ENCODE assay signal across 16 mouse cellular contexts in the genomic region with DNA sequence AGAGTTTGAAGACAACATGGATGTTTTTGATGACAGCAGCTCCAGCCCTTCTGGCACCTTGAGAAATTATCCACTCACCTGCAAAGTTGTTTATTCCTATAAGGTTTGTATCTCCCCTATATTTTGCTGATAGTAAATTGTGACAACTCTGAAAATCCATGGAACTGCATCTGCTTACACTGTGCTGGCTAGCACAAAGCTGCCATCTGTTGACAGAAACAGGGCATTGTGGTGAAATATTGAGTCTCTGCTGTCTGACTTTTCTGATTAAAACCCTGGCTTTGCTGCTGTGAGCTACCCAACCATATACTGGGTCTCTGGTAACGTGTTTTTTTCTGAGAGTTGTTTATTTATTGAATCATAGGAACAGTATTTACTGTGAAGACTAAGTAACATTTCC. TPM values are rescaled to one million over a fixed set of nuclear protein-coding genes. Genes with fewer than 3 reads are reported as not detected.
DNase-seq lines count a peak whose midpoint lies in the region; ATAC-seq and TF ChIP-seq lines count a peak whose summit lies in the region.
"Had no signal": no experiment of that assay in that cellular context is flagged by ENCODE, and none has a peak within 500 bp of the region (broad histone marks: within the 10 kb centered on the region; RNA-seq: fewer than 3 reads in every experiment).

No protein-coding gene starts in this region.

- no peak overlapping the region for H3K4me2 ChIP-seq in liver, embryonic 14.5 days (ENCODE audit: low read depth)
- no peak overlapping the region for H3K4me2 ChIP-seq in liver, embryonic 12.5 days
- no peak overlapping the region for H3K4me2 ChIP-seq in CH12.LX (ENCODE audit: insufficient read depth, low read depth, poor library complexity, severe bottlenecking)
- H3K4me2 ChIP-seq: embryonic facial prominence, embryonic 12.5 days; hindbrain, embryonic 12.5 days; midbrain, embryonic 12.5 days had no signal

- in situ Hi-C loops in CH12.LX (cut with MboI; ENCODE audit: low pct_ligation_motif_present, low pct_unique_long_range_greater_than_20kb, low sequenced_read_pairs) = no loop called here

- H3K27ac ChIP-seq in heart, adult 2 months = no peak overlapping the region
- H3K27ac ChIP-seq in liver, embryonic 14.5 days = no peak overlapping the region
- no peak overlapping the region for H3K27ac ChIP-seq in liver, embryonic 12.5 days
- H3K27ac ChIP-seq in CH12.LX (ENCODE audit: insufficient read depth, low read depth) = no peak overlapping the region
- H3K27ac ChIP-seq: embryonic facial prominence, embryonic 12.5 days; hindbrain, embryonic 12.5 days; midbrain, embryonic 12.5 days had no signal

- 70% methylated on average over 1 of the region's 1 CpGs for WGBS in heart, adult 2 months
- 45% methylated on average over 1 of the region's 1 CpGs for WGBS in liver, embryonic 14.5 days (ENCODE audit: insufficient replicate concordance)
- WGBS in liver, embryonic 12.5 days (ENCODE audit: insufficient replicate concordance) = 64% methylated on average over 1 of the region's 1 CpGs

- no peak for TF ChIP-seq POLR2A in heart, adult 2 months (IDR thresholded peaks at IDR 0.05; ENCODE audit: insufficient read depth, low read depth, low read length)
- TF ChIP-seq POLR2A in CH12.LX (IDR thresholded peaks at IDR 0.05; ENCODE audit: low read depth, low read length) = no peak

- dilution Hi-C loops in CH12.LX (cut with MboI; ENCODE audit: extremely low pct_ligation_motif_present, extremely low pct_unique_long_range_greater_than_20kb, low sequenced_read_pairs) = no loop called here

- no peak overlapping the region for H3K4me3 ChIP-seq in heart, adult 2 months
- H3K4me3 ChIP-seq in liver, embryonic 14.5 days (ENCODE audit: insufficient read depth in 1 of 2, low read depth in 2 of 2, low read length in 2 of 2) = no peak overlapping the region
- H3K4me3 ChIP-seq in liver, embryonic 12.5 days = no peak overlapping the region
- no peak overlapping the region for H3K4me3 ChIP-seq in CH12.LX (replicated peaks in 1 of 3; ENCODE audit: low read depth in 2 of 3, low read length in 2 of 3, poor library complexity in 1 of 3)
- H3K4me3 ChIP-seq: embryonic facial prominence, embryonic 12.5 days; hindbrain, embryonic 12.5 days; midbrain, embryonic 12.5 days had no signal

- H3K9me3 ChIP-seq in liver, embryonic 14.5 days (ENCODE audit: control insufficient read depth, low read length) = no peaks in the 10 kb centered on the region
- no peaks in the 10 kb centered on the region for H3K9me3 ChIP-seq in liver, embryonic 12.5 days (replicated peaks)
- no peaks in the 10 kb centered on the region for H3K9me3 ChIP-seq in CH12.LX (replicated peaks; ENCODE audit: low read length)
- H3K9me3 ChIP-seq: embryonic facial prominence, embryonic 12.5 days; hindbrain, embryonic 12.5 days; midbrain, embryonic 12.5 days had no signal

- intact Hi-C loops in heart, adult 2 months (cut with DNase I) = no loop called here
- intact Hi-C loops in heart, postnatal 14 days (cut with DNase I) = no loop called here

- peak; percentile 53 for TF ChIP-seq CTCF in heart, adult 2 months (IDR thresholded peaks at IDR 0.05)
- TF ChIP-seq CTCF in liver, embryonic 14.5 days (IDR thresholded peaks at IDR 0.05; ENCODE audit: low read depth) = peak; percentile 32; the same call in 1 of the 2 replicates
- peak in 1 of 2 experiments; percentile 42; a peak in 2 of 4 replicates for TF ChIP-seq CTCF in CH12.LX (conservative IDR thresholded peaks at IDR 0.05 in 1 of 2, IDR thresholded peaks at IDR 0.05 in 1 of 2; ENCODE audit: low read depth in 2 of 2, low read length in 2 of 2)

- no peak for DNase-seq in heart, adult 2 months
- no peak for DNase-seq in heart, postnatal 14 days
- DNase-seq in liver, embryonic 14.5 days (ENCODE audit: low read depth in 3 of 3, low spot score in 3 of 3) = no peak
- no peak for DNase-seq in CH12.LX (ENCODE audit: extremely low read depth)
- peak; percentile 20 for DNase-seq in c-Kit-positive CD71-positive TER-119-positive erythroid progenitor cells, embryonic 14.5 days (ENCODE audit: low spot score)
- no peak for DNase-seq in frontal cortex, postnatal 25 days (ENCODE audit: low spot score in 2 of 2)
- DNase-seq in ovary, postnatal 10 days (ENCODE audit: low spot score) = no peak
- DNase-seq: cerebellum, adult 11-12 months; kidney, adult 18-20 months; kidney, postnatal 36 days; lung, postnatal 14 days; right cerebral cortex, postnatal 14 days had no signal

- no peak for TF ChIP-seq EP300 in heart, adult 2 months (IDR thresholded peaks at IDR 0.05; ENCODE audit: insufficient read depth, low read depth, low read length)
- TF ChIP-seq EP300 in liver, embryonic 14.5 days (IDR thresholded peaks at IDR 0.05; ENCODE audit: low read depth) = no peak
- no peak for TF ChIP-seq EP300 in CH12.LX (IDR thresholded peaks at IDR 0.05; ENCODE audit: low read length)

- no peak for ATAC-seq in liver, embryonic 14.5 days (ENCODE audit: insufficient read depth)
- no peak for ATAC-seq in liver, embryonic 12.5 days

- peaks cover 16% of the 10 kb centered on the region for H3K36me3 ChIP-seq in heart, adult 2 months (ENCODE audit: control insufficient read depth, insufficient read depth, low read length)
- H3K36me3 ChIP-seq in liver, embryonic 14.5 days (replicated peaks; ENCODE audit: control insufficient read depth, insufficient read depth, low read depth) = peaks cover 2% of the 10 kb centered on the region; the same call in 1 of the 2 replicates
- peaks cover 23% of the 10 kb centered on the region for H3K36me3 ChIP-seq in liver, embryonic 12.5 days
- peaks cover 44 to 82% of the 10 kb centered on the region in 2 experiments for H3K36me3 ChIP-seq in CH12.LX (replicated peaks in 1 of 2; ENCODE audit: control insufficient read depth in 1 of 2, insufficient read depth in 1 of 2, low read length in 1 of 2)

- TF ChIP-seq RAD21 in CH12.LX (IDR thresholded peaks at IDR 0.05; ENCODE audit: low read depth, low read length) = peak; percentile 45

- H3K9ac ChIP-seq in heart, adult 2 months (ENCODE audit: low read depth, low read length) = no peak overlapping the region
- H3K9ac ChIP-seq in liver, embryonic 14.5 days (replicated peaks) = no peak overlapping the region
- no peak overlapping the region for H3K9ac ChIP-seq in liver, embryonic 12.5 days
- no peak overlapping the region for H3K9ac ChIP-seq in CH12.LX (ENCODE audit: insufficient read depth, low read depth)
- H3K9ac ChIP-seq: embryonic facial prominence, embryonic 12.5 days; hindbrain, embryonic 12.5 days; midbrain, embryonic 12.5 days had no signal

- peaks cover 5% of the 10 kb centered on the region for H3K4me1 ChIP-seq in heart, adult 2 months (ENCODE audit: control insufficient read depth, insufficient read depth, low read length)
- peaks cover 13 to 19% of the 10 kb centered on the region in 2 experiments for H3K4me1 ChIP-seq in liver, embryonic 14.5 days (replicated peaks; ENCODE audit: control insufficient read depth in 2 of 2, insufficient read depth in 2 of 2, low read length in 1 of 2)
- H3K4me1 ChIP-seq in liver, embryonic 12.5 days = peaks cover 48% of the 10 kb centered on the region
- H3K4me1 ChIP-seq in CH12.LX (ENCODE audit: control insufficient read depth in 1 of 2, insufficient read depth in 2 of 2) = peaks cover 0 to 11% of the 10 kb centered on the region in 2 experiments; a peak in 2 of 4 replicates
- H3K4me1 ChIP-seq: embryonic facial prominence, embryonic 12.5 days; hindbrain, embryonic 12.5 days; midbrain, embryonic 12.5 days had no signal

- no peaks in the 10 kb centered on the region for H3K27me3 ChIP-seq in heart, adult 2 months (ENCODE audit: control insufficient read depth, insufficient read depth, low read length)
- no peaks in the 10 kb centered on the region for H3K27me3 ChIP-seq in liver, embryonic 14.5 days (ENCODE audit: control insufficient read depth, insufficient read depth, low read length)
- H3K27me3 ChIP-seq in liver, embryonic 12.5 days (replicated peaks) = no peaks in the 10 kb centered on the region
- no peaks in the 10 kb centered on the region for H3K27me3 ChIP-seq in CH12.LX (replicated peaks)
- H3K27me3 ChIP-seq: embryonic facial prominence, embryonic 12.5 days; hindbrain, embryonic 12.5 days; midbrain, embryonic 12.5 days had no signal

- H3K79me2 ChIP-seq in heart, adult 2 months (replicated peaks; ENCODE audit: control insufficient read depth, insufficient read depth, low read length) = no peaks in the 10 kb centered on the region
- H3K79me2 ChIP-seq in CH12.LX (replicated peaks; ENCODE audit: control insufficient read depth, extremely low read depth, insufficient read depth, poor library complexity, severe bottlenecking) = peaks cover 2% of the 10 kb centered on the region; the same call in 1 of the 2 replicates

TF ChIP-seq in CH12.LX, 34 proteins besides CTCF, POLR2A, EP300 and RAD21:
- TF ChIP-seq SMC3 (IDR thresholded peaks at IDR 0.05; ENCODE audit: low read depth, low read length) = peak; percentile 44
- TF ChIP-seq UBTF (IDR thresholded peaks at IDR 0.05; ENCODE audit: low read depth, low read length) = no peak
- TF ChIP-seq MAX (IDR thresholded peaks at IDR 0.05; ENCODE audit: low read length) = no peak

RNA-seq across cellular contexts. Expression of a gene that starts 30.4 kb away (rescaled TPM):
- 1 to 10 TPM; 7.8 to 8.9 TPM for total RNA-seq in heart, adult 2 months (2021)
- polyA plus RNA-seq in heart, adult 2 months (2012; rRNA removed) = 22.8 and 27.1 TPM in 2 replicates
- total RNA-seq in heart, postnatal 14 days (2021) = 10 to 100 TPM; 12.4 to 13.5 TPM
- polyA plus RNA-seq in liver, embryonic 14.5 days (2012; rRNA removed) = 3.1 and 3.5 TPM in 2 replicates
- 1.3 and 1.8 TPM in 2 replicates for polyA plus RNA-seq in liver, embryonic 14.5 days (2014; fragmentation: Nextera tagmentation; extraction: Ambion mirVana)
- polyA plus RNA-seq in liver, embryonic 12.5 days (2016; fragmentation: Nextera tagmentation; extraction: Ambion mirVana) = 4.7 and 5.7 TPM in 2 replicates
- 28.6 and 43.8 TPM in 2 replicates for total RNA-seq in CH12.LX (2012; rRNA removed)
- total RNA-seq in CH12.LX (2014; rRNA removed) = 15.4 and 19.3 TPM in 2 replicates
- polyA plus RNA-seq in CH12.LX (2012; ENCODE audit: insufficient read length, low read depth) = 12.7 and 14.9 TPM in 2 replicates

RNA-seq across cellular contexts. Expression of a gene that starts 45.3 kb away (rescaled TPM):
- 10 to 100 TPM; 53.1 to 62.2 TPM for total RNA-seq in heart, adult 2 months (2021)
- polyA plus RNA-seq in heart, adult 2 months (2012; rRNA removed) = 113 and 141 TPM in 2 replicates
- 10 to 100 TPM; 17.0 to 40.3 TPM for total RNA-seq in heart, postnatal 14 days (2021)
- polyA plus RNA-seq in liver, embryonic 14.5 days (2012; rRNA removed) = 71.0 and 71.8 TPM in 2 replicates
- 98.2 and 102 TPM in 2 replicates for polyA plus RNA-seq in liver, embryonic 14.5 days (2014; fragmentation: Nextera tagmentation; extraction: Ambion mirVana)
- 76.9 and 79.5 TPM in 2 replicates for polyA plus RNA-seq in liver, embryonic 12.5 days (2016; fragmentation: Nextera tagmentation; extraction: Ambion mirVana)
- total RNA-seq in CH12.LX (2012; rRNA removed) = 7.8 and 12.7 TPM in 2 replicates
- total RNA-seq in CH12.LX (2014; rRNA removed) = 1.4 and 2.4 TPM in 2 replicates
- polyA plus RNA-seq in CH12.LX (2012; ENCODE audit: insufficient read length, low read depth) = 6.7 and 7.9 TPM in 2 replicates
